Mouse (Mus musculus) bone marrow macrophage, adult 2 months (primary cell): Measurements from ENCODE around the gene Ankrd13b.

Source experiments
- CTCF ChIP-seq: IDR thresholded peaks from 2 replicates; pipeline ENCODE4 v1.5.1; 2012; ENCODE audit warnings: low read depth, mild to moderate bottlenecking, low read length, moderate library complexity
- POLR2A ChIP-seq: IDR thresholded peaks from 2 replicates; pipeline ENCODE4 v1.6.1; 2012; ENCODE audit warnings: mild to moderate bottlenecking, low read depth, low read length, borderline replicate concordance

- TF ChIP-seq POLR2A (no peak), CTCF (no peak)
Measured at GRCm38 (mm10) chr11:77502481-77502880, 13.0 kb upstream of the Ankrd13b start.
